Mouse (Mus musculus) layer of hippocampus, postnatal 10 days (tissue): ENCODE data around the gene Micu1. TPM values are rescaled to one million over a fixed set of nuclear protein-coding genes. Genes with fewer than 3 reads are reported as not detected.

Source experiments
- DNase-seq, 2 experiments: peaks; one replicate each; pipeline ENCODE4 v3.0.0; 2021; ENCODE audit warnings: low spot score in 2 of 2
- total RNA-seq, 2 experiments: library from RNA; stranded (reverse); gene quantifications; 2 replicates each; pipeline ENCODE4 v1.2.3; 2021

The Micu1 gene
- total RNA-seq, 2 experiments from 2014 or later, result 72.8 to 82.6 TPM

DNA sequence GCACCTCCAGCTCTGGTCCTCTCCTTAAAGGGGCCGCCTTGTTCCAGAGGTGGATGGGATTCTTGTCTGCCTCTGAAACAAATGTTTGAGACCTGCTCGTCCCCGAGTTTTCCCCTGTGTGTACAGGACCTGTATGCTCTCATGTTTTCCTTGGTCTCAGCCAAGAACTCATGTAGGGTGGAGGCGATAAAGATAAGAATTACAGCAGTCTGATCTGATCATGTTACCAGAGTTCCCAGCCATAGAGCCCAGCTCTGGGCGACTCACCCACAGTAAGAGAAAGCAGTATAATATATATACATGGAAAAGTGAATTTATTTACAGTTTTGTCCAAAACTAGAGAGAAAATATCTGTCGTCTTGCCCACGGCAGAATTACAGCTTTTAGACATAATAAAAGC lies 17.7 kb downstream of the Micu1 start:
- no peak for DNase-seq

DNA sequence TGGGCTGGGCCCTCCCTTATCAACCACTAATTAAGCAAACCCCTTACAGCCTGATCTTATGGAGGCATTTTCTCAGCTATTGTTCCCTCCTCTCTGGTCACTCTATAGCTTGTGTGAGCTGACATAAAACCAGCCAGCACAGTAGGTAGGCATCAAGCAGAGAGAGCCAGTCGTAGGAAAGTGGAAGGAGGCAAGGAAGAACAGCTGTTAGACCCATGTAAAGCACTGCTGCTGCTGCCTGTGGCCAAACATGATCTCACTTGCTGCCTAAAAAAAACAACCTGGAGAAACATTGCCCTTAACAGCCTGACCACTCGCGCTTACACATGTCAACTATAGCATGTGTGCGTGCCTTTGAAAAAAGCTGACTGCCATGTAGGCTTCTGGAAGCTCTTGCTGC lies 19.3 kb downstream of the Micu1 start:
- no peak for DNase-seq

DNA sequence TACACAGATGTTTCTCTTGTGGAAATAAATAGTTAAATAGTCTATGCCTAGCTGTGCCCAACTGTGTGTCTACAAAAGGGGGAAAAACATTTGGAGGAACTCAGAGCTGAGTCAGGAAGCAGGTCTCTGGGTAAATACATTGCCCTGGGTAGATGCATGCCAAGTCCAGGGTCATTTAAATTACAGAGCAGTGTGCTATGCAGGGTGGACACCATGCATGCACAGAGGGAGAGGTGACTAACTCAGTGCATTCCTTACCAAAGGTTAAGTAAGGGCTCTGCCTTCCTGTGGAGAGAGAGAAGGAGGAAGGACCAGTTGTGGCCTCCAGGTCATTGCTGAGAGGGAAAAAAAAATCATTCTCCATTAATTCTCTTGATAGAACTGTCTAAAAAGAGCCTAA lies 22.4 kb downstream of the Micu1 start:
- no peak for DNase-seq

DNA sequence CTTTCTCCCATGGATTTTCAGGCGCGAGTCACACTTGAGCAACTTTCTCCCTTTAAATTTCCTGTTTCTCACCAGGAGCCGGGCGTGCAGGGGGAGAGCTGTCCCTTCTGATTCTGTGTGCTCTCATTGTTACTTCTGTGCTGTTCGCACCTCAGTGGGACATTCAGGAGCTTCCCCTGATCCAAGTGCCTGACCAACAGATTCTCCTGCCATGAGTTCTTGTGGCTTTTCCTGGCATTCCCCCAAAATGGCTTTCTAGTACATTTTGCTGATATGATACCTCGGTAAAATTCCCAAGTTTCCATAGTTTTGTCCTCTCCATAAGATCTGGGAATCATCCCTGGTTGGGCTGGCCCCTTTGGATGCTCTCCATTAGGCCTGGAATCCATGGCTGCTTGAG lies 25.0 kb downstream of the Micu1 start:
- DNase-seq, result no peak

DNA sequence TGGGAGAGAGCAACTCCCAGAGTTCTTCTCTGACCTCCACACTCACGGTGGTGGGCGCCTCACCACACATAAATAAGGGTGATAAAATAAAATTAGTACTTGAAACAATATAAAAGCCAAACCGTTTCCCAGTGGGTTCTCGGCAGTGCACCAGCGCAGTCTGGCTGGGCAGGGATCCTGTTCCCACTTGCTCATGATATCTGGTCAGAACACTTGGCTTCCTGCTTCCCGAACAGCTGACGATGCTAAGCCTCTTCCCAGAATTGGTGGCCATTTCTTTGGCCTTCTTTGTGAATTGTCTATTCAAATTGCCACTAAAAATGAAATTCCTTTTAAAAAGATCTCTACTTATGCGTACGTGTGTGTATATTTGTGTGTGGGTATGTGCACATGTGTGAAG lies 27.0 kb downstream of the Micu1 start:
- no peak for DNase-seq

DNA sequence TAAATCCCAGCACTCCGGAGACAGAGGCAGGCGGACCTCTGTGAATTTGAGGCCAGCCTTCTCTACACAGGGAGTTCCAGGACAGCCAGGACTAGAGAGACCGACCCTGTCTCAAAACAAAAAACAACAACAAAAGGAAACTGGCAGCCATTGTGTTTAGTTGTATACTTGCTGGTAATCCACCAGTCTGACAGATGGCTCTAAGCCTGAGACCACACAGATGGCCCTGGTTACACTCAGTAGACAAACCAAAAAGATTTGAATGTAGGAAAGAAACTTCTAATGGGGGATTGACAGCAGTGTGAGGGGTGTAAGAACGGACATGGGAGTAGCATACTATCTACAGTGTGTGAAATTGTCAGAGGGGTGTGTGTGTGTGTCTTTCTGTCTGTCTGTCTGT lies 27.6 kb downstream of the Micu1 start:
- no peak for DNase-seq

DNA sequence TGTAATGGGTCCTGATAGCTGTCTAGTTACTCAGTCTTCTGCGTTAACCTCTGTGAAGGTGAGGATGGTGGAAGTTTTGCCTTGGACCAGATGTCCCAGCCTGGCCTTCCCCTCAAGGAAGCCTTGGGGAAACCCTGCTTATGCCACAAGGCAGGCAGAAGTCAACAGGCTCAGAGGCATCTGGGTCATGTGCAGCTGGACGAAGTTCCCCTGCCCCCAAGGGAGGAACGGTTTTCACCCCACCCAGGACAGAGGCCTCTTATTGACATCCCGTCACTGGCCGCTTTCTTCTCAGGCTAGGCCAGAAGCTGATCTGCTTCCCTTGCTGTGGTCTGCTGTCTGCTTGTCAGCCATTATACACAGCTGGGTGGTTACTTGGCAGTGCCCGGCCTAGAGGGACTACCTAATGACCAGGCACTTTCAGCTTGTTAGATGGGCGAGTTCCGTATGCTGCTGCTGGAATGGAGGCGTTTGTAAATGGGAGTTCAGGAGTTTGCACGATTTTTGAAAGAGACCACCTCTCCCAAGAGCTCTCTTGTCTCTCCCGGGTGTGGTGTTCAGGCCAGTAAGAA lies 33.8 kb downstream of the Micu1 start:
- DNase-seq, result no peak

DNA sequence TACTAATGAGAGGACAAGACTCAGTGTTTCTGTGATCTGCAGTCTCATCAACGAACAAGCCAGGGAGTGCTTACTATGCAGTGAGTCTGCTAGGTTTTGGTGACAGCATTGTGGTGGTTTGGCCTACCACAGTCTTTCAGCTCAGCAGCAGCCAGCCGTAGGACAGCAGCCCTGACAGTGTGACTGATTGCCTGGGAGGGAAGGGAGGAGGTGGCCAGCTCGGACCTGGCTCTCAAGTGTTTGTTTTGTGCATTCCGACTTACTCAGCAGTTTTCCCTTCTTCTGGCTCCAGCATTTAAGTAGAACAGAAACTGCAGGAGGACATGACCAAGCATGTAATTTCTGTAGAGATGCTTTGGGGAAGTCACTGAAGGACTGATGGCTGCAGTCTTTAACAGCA lies 39.2 kb downstream of the Micu1 start:
- DNase-seq, result no peak

DNA sequence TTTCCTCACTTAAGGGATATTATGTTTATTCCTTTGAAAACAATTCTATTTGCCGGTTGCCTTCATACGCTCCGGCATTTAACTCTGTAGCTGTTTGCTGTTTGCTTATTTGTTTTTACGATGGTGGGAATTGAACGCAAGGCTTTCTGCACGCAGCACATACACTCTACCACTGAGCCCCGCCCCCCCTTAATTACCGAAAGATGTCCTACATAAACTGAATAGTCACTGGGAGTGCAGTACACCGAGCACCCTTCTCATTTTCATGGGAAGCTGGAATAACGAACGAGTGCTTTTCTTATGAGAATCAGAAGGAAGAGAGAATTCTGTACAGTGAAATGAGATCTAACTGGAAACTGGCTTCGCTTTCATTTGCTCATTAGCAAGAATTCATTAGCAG lies 41.1 kb downstream of the Micu1 start:
- no peak for DNase-seq

DNA sequence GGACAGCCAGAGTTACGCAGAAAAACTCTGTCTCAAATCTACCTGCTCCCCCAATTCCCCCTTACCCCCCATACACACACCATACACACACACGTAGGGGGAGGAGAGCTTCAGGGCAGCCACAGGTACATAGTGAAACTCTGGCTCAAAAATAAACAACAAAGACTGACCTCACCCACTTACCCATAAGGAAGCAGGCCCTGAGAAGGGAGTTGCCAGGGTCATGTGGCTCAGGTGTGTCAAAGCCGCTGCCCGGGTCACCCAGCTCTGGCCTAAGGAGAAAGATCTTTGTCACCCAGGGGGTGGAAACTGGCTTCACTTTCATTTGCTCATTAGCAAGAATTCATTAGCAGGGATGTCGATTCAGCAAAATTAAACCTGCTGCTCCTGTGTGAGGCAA lies 41.7 kb downstream of the Micu1 start:
- no peak for DNase-seq

DNA sequence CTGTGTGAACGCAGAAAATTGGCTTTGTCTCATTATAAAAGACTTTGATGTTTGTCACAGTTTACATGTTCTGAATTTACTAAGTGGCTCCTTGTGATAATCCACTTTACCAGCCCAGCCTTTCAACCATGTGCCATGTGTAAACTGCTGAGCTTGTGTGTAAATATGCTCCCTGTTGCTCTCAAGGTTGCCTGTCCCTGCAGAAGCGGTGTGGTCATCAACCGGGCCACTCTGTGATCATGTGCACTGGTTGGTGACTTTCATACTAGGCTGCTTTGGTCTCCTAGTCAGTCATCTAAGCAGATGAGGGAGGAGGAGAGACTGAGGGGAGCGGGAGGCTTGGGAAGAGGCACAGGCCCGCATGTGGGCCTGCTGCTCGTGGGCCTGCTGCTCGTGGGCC lies 45.1 kb downstream of the Micu1 start:
- no peak for DNase-seq

DNA sequence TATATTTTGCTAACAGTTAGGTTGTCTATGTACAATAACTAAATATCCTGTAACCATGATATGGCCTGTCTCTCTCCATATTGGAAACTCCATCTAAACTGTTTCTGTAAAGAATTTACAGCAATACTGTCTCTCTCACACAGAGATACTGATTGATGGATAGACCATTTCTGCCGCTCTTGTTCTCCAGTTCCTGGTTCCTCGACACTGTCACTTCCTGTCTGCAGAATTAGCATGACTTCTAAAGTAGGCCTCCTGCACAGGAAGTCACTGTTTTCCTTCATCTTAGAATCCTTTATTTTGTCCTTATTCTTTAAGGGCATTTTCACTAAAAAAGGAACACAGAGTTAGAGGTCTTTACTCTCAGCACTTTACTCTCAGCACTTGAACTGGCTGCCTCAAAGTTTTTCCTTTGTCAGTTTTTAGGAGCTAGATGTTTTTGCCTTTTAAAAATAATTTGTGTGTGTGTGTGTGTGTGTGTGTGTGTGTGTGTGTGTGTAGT lies 46.5 kb downstream of the Micu1 start:
- DNase-seq, result no peak

DNA sequence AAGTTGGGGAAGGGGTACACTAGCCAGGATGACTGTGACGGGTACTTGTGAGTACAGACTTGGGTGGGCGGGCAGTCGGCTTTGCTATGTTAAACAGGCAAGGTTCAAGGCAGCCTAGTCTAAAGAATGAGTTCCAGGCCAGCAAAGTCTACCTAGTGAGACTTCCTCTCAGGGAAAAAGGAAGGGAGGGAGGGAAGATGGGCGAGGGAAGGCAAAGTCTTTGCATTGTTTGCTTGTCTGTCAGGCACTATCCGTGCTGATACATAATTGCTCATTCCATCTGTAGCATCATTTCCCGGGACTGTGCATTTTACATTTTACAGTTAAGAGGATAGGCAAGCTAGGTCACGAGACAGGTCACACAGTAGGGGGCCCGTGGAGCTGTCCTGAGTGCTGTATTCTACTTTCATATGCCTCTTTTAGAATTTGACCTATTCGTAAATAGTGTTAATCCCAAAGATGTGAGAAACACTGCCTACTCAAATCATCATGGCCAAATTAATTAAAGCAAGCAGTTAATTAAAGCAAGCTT lies 51.3 kb downstream of the Micu1 start:
- DNase-seq, result no peak

DNA sequence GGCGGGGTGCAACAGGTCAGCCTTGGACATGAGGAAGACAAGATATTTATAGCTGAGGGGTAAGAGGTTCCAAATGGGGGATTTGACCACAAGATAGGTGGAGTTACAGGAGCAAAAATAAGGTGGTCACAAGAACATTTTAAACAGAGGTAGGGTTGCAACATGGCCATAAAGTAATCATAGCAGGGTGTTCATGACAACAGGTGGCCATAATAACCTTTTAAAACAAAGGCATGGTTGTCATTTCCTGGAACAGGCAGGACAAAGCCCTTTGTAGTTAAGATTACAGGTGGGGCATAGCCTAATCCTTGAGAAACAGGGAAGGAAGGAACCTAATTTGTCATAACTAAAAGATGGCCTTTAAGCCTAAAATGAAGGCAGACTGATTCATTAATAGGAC lies 51.8 kb downstream of the Micu1 start:
- no peak for DNase-seq

DNA sequence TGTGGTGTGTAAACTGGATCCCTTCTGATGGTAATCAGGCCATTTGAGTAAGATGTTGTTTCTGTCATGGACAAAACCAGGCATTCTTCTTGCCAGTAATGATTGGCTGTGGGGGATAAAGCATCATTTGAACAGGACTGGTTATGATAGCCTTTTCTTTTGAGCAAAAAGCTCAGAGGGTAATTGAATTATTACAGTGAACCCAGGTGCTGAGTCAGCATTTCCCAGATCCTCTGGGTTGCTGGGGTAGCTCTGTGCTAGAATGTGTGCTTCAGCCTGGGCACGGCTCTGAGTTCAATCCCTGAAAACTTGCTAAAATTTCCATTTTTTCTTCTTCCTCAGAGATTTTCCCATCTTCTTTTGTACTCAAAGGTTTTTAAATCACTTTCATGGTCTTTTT lies 52.6 kb downstream of the Micu1 start:
- DNase-seq, result no peak

DNA sequence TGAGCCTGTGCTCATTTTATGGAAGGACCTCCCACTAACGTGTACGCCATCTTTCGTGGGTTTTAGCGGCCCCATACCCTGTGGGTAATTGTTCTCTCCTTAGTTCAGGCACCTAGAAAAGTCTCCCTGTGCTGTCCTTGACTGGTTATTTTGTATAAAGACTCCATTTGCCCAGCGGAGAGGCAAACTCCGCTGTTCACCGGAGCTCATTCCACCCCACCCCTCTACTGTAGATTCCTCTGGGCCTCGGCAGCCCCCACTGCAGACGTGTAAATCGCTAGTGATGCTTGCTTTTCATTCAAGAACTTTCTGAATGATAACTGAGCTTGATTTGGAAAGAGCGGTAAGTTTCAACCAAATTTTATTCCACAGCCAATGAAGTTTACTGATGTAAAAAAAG lies 53.4 kb downstream of the Micu1 start:
- no peak for DNase-seq

DNA sequence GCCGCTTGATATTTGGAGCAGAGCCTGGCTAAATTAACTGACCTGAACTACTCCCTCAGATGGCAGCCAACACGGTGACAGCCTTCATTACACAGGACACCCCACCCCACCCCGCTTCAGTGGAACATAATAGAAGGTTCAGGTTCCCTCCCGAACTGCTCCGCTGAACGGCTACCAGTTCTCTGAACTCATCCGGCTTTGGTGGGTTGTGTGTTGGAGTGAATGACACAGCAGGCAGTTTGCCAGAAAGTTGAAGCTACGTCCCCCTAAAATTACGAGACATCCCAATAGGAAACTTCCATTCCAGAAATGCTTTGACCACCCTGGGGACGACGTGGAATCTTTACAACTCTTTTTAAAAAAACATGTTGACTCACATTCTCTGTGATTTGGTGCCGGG lies 53.8 kb downstream of the Micu1 start:
- DNase-seq, result no peak

DNA sequence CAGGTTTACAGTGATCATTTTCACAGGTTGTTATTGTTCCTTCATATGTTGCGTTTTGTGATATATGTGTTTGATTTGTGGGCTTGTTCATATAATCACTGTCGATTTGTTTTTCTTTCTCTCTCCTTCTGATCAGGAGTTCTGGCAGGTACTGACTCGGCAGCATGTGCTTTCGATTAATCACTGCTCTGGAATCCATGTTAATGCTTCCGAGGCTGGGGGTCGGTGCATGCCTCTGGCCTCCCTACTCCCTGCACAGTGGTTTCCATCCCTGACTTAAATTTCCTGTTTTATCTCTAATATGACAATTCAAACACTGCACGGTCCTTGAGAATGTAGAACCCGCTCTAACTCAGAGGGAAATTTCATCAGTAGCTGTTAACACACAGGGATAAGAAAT lies 54.3 kb downstream of the Micu1 start:
- no peak for DNase-seq

DNA sequence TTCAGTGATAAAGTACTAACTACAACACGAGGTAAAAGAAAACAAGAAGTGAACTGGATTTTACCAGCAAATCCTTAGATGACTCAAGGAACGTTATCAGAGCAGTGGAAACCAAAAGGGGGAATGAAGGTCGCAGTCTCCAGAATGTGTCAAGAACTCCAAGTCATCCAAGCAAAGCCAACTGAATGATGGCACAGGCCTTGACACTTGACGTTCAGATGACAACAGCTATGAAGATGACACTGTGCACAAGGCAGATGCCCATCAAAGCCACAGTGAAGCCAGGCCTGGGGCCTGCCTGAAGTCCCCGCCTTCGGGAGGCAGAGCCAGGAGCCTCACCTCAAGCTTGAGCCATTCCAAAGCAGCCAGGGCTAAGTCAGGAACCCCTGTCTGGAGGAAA lies 62.5 kb downstream of the Micu1 start:
- DNase-seq, result no peak

DNA sequence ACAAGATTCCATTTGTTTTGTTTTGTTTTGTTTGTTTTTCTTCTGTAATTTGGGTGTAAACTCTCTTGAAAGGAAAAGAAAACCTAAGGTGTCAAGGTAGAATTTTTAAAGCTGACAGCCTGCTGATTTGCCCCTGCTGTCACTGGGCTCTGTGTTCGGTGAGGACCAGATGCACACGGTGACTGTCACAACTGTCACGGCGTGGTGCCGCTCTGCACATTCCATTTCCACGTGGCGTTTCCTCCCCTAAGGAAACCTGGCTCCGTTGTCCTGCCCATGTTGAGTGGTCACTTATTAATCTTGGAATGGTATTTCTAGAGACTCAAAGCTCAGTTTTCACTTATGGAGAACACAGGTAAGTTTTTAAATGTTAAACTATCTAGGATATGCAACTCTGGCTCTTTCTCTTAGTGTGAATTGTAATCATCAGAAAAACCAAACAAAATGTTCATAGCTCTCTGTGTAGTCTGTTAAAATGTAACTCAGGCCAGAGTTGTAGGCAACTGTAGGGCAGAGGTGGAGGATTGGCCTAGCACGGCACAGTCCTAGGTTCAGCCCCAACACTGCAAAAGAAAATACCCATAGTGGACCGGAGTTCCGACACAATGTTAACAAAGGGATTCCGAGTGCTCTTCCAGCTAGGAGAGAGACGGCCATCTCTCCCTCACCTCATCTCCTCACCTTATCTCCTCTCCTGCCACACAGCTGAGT lies 66.2 kb downstream of the Micu1 start:
- no peak for DNase-seq

DNA sequence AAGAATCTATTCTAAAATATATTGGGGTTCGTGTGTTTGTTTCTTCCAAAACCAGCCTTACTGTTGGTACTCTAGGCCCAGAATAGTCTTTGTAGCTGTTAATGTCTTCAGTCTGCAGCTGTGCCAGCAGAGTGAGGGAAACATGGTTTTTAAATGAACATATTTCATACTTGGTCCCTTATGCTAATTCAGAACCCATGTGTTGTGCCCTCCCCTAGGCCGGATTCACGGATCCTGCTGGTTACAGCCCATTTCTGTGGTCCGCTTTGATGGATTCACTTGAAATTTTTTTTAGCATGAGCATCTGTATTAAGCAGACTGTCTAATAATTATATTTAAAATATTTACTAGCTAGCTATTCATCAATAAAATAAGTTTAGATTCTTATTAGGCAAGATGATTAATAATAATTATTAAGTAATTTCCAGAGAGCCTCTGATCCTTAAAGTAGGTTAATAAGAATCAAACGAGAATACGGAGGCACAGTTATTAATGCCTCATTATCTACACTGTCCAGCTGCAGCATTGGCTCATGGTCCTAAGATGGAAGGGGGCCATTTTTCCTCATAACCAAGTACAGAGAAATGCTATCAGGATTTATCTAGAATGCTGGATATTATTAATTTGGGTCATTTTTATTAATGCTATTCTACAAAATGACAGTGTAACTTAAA lies 69.2 kb downstream of the Micu1 start:
- no peak for DNase-seq

DNA sequence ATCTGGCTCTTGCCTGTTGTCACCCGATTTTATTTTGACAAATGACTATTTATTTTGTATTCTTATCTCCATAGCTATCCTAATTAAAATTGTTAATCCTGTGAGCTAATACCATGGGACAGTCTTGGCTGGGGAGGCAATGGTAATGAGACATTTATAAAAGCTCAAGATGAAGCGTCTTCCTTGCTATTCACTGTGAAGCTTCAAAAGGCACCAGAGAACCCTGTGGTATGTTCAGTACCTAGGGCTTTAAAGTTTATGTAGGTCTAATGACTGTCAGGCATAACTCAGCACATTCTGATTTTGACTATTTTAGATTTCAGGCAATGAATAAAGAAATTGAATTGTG lies 69.7 kb downstream of the Micu1 start:
- DNase-seq, result no peak
